Mouse (Mus musculus): ENCODE data around the gene Clec4f. TPM values are rescaled to one million over a fixed set of nuclear protein-coding genes. Genes with fewer than 3 reads are reported as not detected.
A peak's percentile ranks its signal among the peaks of the same experiment; 100 is the strongest.

Gene Clec4f
- total and polyA plus RNA-seq, 3 experiments: not detected

- Histone ChIP-seq H3K27me3 (replicated peaks) (peaks cover 84% of the 10 kb centered on the region), H3K36me3 (replicated peaks in 1 of 2; ENCODE audit: control insufficient read depth in 1 of 2, insufficient read depth in 1 of 2, low read length in 1 of 2) (no peaks in the 10 kb centered on the region), H3K9me3 (replicated peaks; ENCODE audit: low read length) (no peaks in the 10 kb centered on the region), H3K9ac (ENCODE audit: insufficient read depth, low read depth) (no peak within 1 kb of the TSS), H3K79me2 (replicated peaks; ENCODE audit: control insufficient read depth, extremely low read depth, insufficient read depth, poor library complexity, severe bottlenecking) (no peaks in the 10 kb centered on the region), H3K4me1 (ENCODE audit: control insufficient read depth in 1 of 2, insufficient read depth in 2 of 2) (no peaks in the 10 kb centered on the region), H3K4me3 (replicated peaks in 1 of 3; ENCODE audit: low read depth in 2 of 3, low read length in 2 of 3, poor library complexity in 1 of 3) (no peak within 1 kb of the TSS), H3K4me2 (ENCODE audit: insufficient read depth, low read depth, poor library complexity, severe bottlenecking) (no peak within 1 kb of the TSS), H3K27ac (ENCODE audit: insufficient read depth, low read depth) (no peak within 1 kb of the TSS)
- dilution Hi-C loops (cut with MboI; ENCODE audit: extremely low pct_ligation_motif_present, extremely low pct_unique_long_range_greater_than_20kb, low sequenced_read_pairs) (no loop called here), in situ Hi-C loops (cut with MboI; ENCODE audit: low pct_ligation_motif_present, low pct_unique_long_range_greater_than_20kb, low sequenced_read_pairs) (loop anchor here (5.0 kb wide), 1 partner anchor 95 kb away; no protein-coding TSS in a partner anchor)
- no peak for DNase-seq (ENCODE audit: extremely low read depth)
- TF ChIP-seq UBTF (IDR thresholded peaks at IDR 0.05; ENCODE audit: low read depth, low read length) (no peak), MEF2A (IDR thresholded peaks at IDR 0.05; ENCODE audit: borderline replicate concordance, low read depth, low read length) (no peak), SMC3 (IDR thresholded peaks at IDR 0.05; ENCODE audit: low read depth, low read length) (no peak), RAD21 (IDR thresholded peaks at IDR 0.05; ENCODE audit: low read depth, low read length) (no peak), IRF4 (IDR thresholded peaks at IDR 0.05; ENCODE audit: low read depth, low read length) (no peak), CHD1 (IDR thresholded peaks at IDR 0.05; ENCODE audit: low read depth, low read length) (no peak), KAT2A (IDR thresholded peaks at IDR 0.05; ENCODE audit: insufficient replicate concordance, low read length) (no peak), ZNF384 (IDR thresholded peaks at IDR 0.05; ENCODE audit: low read depth, low read length) (no peak), SIN3A (IDR thresholded peaks at IDR 0.05; ENCODE audit: low read length) (no peak), POLR2A (IDR thresholded peaks at IDR 0.05; ENCODE audit: low read depth, low read length) (no peak), ETS1 (conservative IDR thresholded peaks at IDR 0.05; ENCODE audit: low read depth, low read length) (no peak)
Observed at GRCm38 (mm10) chr6:83677757-83678156, 21.8 kb upstream of the Clec4f start, which contains the start of gene Cd207. Gene Cd207, minus strand, starts transcription at chr6:83677857.

GRCm38 (mm10) chr6:83673395-83673794 lies 17.4 kb upstream of the Clec4f start:
- Histone ChIP-seq H3K79me2 (replicated peaks; ENCODE audit: control insufficient read depth, extremely low read depth, insufficient read depth, poor library complexity, severe bottlenecking) (no peaks in the 10 kb centered on the region), H3K4me2 (ENCODE audit: insufficient read depth, low read depth, poor library complexity, severe bottlenecking) (no peak overlapping the region), H3K27ac (ENCODE audit: insufficient read depth, low read depth) (no peak overlapping the region), H3K4me1 (ENCODE audit: control insufficient read depth in 1 of 2, insufficient read depth in 2 of 2) (no peaks in the 10 kb centered on the region), H3K4me3 (replicated peaks in 1 of 3; ENCODE audit: low read depth in 2 of 3, low read length in 2 of 3, poor library complexity in 1 of 3) (no peak overlapping the region), H3K9ac (ENCODE audit: insufficient read depth, low read depth) (no peak overlapping the region), H3K36me3 (replicated peaks in 1 of 2; ENCODE audit: control insufficient read depth in 1 of 2, insufficient read depth in 1 of 2, low read length in 1 of 2) (no peaks in the 10 kb centered on the region), H3K9me3 (replicated peaks; ENCODE audit: low read length) (no peaks in the 10 kb centered on the region), H3K27me3 (replicated peaks) (peaks cover 86% of the 10 kb centered on the region)
- dilution Hi-C loops (cut with MboI; ENCODE audit: extremely low pct_ligation_motif_present, extremely low pct_unique_long_range_greater_than_20kb, low sequenced_read_pairs) (no loop called here), in situ Hi-C loops (cut with MboI; ENCODE audit: low pct_ligation_motif_present, low pct_unique_long_range_greater_than_20kb, low sequenced_read_pairs) (loop anchor here (25.0 kb wide), 1 partner anchor 311 kb away; no protein-coding TSS in a partner anchor)
- TF ChIP-seq SMC3 (IDR thresholded peaks at IDR 0.05; ENCODE audit: low read depth, low read length) (peak; percentile 76), MXI1 (IDR thresholded peaks at IDR 0.05; ENCODE audit: low read depth, low read length) (no peak), POLR2AphosphoS2 (IDR thresholded peaks at IDR 0.05; ENCODE audit: low read depth, low read length) (no peak), RAD21 (IDR thresholded peaks at IDR 0.05; ENCODE audit: low read depth, low read length) (peak; percentile 91), NELFE (IDR thresholded peaks at IDR 0.05; ENCODE audit: low read depth, low read length) (peak; percentile 42; the same call in 1 of the 2 replicates), CHD2 (IDR thresholded peaks at IDR 0.05; ENCODE audit: low read length) (no peak), ZMIZ1 (IDR thresholded peaks at IDR 0.05; ENCODE audit: low read depth, low read length) (no peak), CTCF (conservative IDR thresholded peaks at IDR 0.05 in 1 of 2, IDR thresholded peaks at IDR 0.05 in 1 of 2; ENCODE audit: low read depth in 2 of 2, low read length in 2 of 2) (peak; percentile 61 to 98; a peak in 3 of 4 replicates), USF2 (conservative IDR thresholded peaks at IDR 0.05; ENCODE audit: low read depth, low read length) (no peak), ZC3H11A (IDR thresholded peaks at IDR 0.05; ENCODE audit: low read depth, low read length) (peak; percentile 31; the same call in 1 of the 2 replicates), GABPA (IDR thresholded peaks at IDR 0.05; ENCODE audit: insufficient replicate concordance, low read depth, low read length) (no peak)
- DNase-seq (ENCODE audit: extremely low read depth): peak; percentile 79
